Mouse (Mus musculus) small intestine, adult 2 months (tissue): Measurements from ENCODE around the gene Mmp27.

Source experiments
- CTCF ChIP-seq: fragments of 200-500 bp; IDR thresholded peaks from 2 replicates; pipeline ENCODE4 v1.5.1; 2012; ENCODE audit warnings: low read depth, mild to moderate bottlenecking, control low read depth, inconsistent platforms, low read length, moderate library complexity, mixed read lengths; ENCODE audit not compliant: insufficient replicate concordance, insufficient read length; ENCODE audit errors: extremely low read depth
- POLR2A ChIP-seq: fragments of 200-500 bp; IDR thresholded peaks from 2 replicates; pipeline ENCODE4 v1.6.1; 2012; ENCODE audit warnings: low read depth, mild to moderate bottlenecking, control low read depth, inconsistent platforms, low read length, moderate library complexity

DNA sequence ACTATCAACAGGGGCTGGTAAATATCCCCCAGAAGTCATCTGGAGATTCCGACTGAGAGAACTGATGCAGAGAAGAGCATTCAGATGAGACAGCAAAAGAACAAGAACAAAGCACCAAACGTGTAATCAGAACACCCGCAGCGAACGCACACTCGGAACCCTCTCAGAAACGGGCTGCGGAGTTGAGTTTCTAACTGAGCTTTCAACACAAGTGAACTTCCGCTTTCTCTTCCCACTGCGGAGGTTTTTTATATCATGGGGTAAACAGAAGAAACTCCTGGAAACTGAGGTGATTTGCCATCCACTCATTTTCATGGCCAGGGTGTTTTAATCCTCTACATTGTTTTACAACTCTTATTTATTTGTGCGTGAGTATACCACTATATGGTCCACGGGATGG lies 34.4 kb downstream of the Mmp27 start:
- TF ChIP-seq POLR2A: no peak
- no peak for TF ChIP-seq CTCF
